Mouse (Mus musculus): ENCODE data around the gene Hoxb5. TPM values are rescaled to one million over a fixed set of nuclear protein-coding genes. Genes with fewer than 3 reads are reported as not detected.

The Hoxb5 gene
- total RNA-seq, 1 experiment from 2014 or later: not detected

Other genes starting within 250 kb of the Hoxb5 start
- 31.0 and 34.1 TPM in 2 replicates for gene Ube2z, start 237.9 kb upstream of the Hoxb5 start, total RNA-seq (2017)
- gene Atp5g1, start 227.7 kb upstream of the Hoxb5 start, total RNA-seq (2017): 7.6 and 10.8 TPM in 2 replicates
- gene Calcoco2, start 191.4 kb upstream of the Hoxb5 start, total RNA-seq (2017): not detected in 2 replicates
- gene Ttll6, start 169.6 kb upstream of the Hoxb5 start, total RNA-seq (2017): not detected in 2 replicates
- gene Hoxb13, start 109.0 kb upstream of the Hoxb5 start, total RNA-seq (2017): not detected in 2 replicates
- gene Hoxb9, start 31.9 kb upstream of the Hoxb5 start, total RNA-seq (2017): not detected in 2 replicates
- not detected in 2 replicates for gene Hoxb8, start 21.4 kb upstream of the Hoxb5 start, total RNA-seq (2017)
- not detected in 2 replicates for gene Hoxb7, start 16.7 kb upstream of the Hoxb5 start, total RNA-seq (2017)
- not detected in 2 replicates for gene Hoxb6, start 10.9 kb upstream of the Hoxb5 start, total RNA-seq (2017)
- gene Hoxb4, start 14.9 kb downstream of the Hoxb5 start, total RNA-seq (2017): 2.0 and 4.2 TPM in 2 replicates
- 0.70 and 0.86 TPM in 2 replicates for gene Hoxb3, start 20.0 kb downstream of the Hoxb5 start, total RNA-seq (2017)
- gene Hoxb2, start 47.2 kb downstream of the Hoxb5 start, total RNA-seq (2017): 0.12 TPM in 1 of 2 replicates, not detected in the other
- gene Hoxb1, start 62.4 kb downstream of the Hoxb5 start, total RNA-seq (2017): not detected in 2 replicates
- 29.5 and 33.1 TPM in 2 replicates for gene Skap1, start 161.3 kb downstream of the Hoxb5 start, total RNA-seq (2017)